Mouse (Mus musculus): ENCODE measurements around the gene Gas2l2.

DNA sequence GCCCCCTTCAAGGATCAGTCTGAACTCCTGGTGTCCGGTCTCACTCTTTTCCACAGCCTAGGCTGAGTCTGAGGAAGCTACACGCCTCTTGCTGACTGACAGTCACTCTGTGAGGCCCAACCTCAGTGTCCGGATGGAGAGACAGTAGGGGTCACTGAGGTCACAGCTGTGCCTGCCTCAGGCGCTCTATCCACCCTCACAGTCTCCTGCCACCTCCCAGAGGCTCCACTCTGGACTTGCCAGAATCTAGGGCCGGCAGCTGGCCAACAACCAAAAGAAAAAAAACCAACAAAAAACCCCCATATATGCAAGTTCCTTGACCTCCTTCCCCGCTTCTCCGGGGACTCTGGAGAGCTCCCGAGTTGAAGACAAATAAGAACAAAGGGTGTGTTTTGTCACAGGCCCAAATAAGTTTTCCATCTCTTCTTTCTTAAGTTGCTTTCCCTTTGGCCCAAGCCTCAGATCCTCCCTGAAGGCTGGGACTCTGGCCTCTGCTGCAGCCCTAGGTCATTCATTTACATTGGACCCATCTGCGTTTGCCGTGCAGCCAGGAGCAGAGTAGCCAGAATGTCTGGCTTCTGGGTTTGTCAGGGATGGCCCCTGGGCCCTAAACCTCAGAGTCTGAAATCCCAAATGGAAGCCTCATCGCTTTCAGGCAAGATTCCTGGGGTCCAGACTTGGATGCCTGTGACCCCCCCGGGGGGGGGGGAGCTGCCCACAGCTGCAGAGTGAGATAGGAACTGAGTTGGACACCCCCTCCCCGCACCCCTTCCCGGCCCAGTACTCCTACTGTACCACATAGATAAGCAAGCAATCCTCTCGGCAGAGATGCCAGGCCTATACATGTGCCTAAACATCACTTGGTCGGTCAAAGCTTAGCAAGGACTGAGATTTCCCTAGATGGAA lies 19.0 kb upstream of the Gas2l2 start:
- no peak for TF ChIP-seq CTCF (conservative IDR thresholded peaks at IDR 0.05; ENCODE audit: low read length)
- no peak for TF ChIP-seq POU5F1 (IDR thresholded peaks at IDR 0.05; ENCODE audit: borderline replicate concordance, low read length)

All from E14TG2a.4 (cell line).